Comparison of ENCODE assay signal across 8 mouse cellular contexts in genomic region chr11:97689861-97690260, GRCm38 (mm10). TPM values are rescaled to one million over a fixed set of nuclear protein-coding genes. Genes with fewer than 3 reads are reported as not detected.
A peak's percentile ranks its signal among the peaks of the same experiment; 100 is the strongest.
DNase-seq lines count a peak whose midpoint lies in the region; ATAC-seq and TF ChIP-seq lines count a peak whose summit lies in the region.
"Had no signal": no experiment of that assay in that cellular context is flagged by ENCODE, and none has a peak within 500 bp of the region (broad histone marks: within the 10 kb centered on the region; RNA-seq: fewer than 3 reads in every experiment).

No protein-coding gene starts in this region.

- peak; percentile 90 for TF ChIP-seq CTCF in kidney, postnatal 0 days (IDR thresholded peaks at IDR 0.05; ENCODE audit: low read depth)
- TF ChIP-seq CTCF in E14TG2a.4 (conservative IDR thresholded peaks at IDR 0.05; ENCODE audit: low read length) = peak; percentile 85
- TF ChIP-seq CTCF in forebrain, postnatal 0 days (IDR thresholded peaks at IDR 0.05; ENCODE audit: low read depth) = peak; percentile 98
- TF ChIP-seq CTCF in stomach, postnatal 0 days (IDR thresholded peaks at IDR 0.05; ENCODE audit: low read depth) = peak; percentile 94

- no peak overlapping the region for H3K27ac ChIP-seq in kidney, postnatal 0 days
- no peak overlapping the region for H3K27ac ChIP-seq in forebrain, postnatal 0 days (ENCODE audit: low read depth, low read length)
- no peak overlapping the region for H3K27ac ChIP-seq in stomach, postnatal 0 days (replicated peaks)
- H3K27ac ChIP-seq: macrophage had no signal

- H3K36me3 ChIP-seq in kidney, postnatal 0 days (ENCODE audit: insufficient read depth, low read length) = peaks cover 28% of the 10 kb centered on the region
- H3K36me3 ChIP-seq in E14TG2a.4 (ENCODE audit: insufficient read depth, low read length) = peaks cover 89% of the 10 kb centered on the region
- peaks cover 44% of the 10 kb centered on the region for H3K36me3 ChIP-seq in forebrain, postnatal 0 days (ENCODE audit: insufficient read depth)
- H3K36me3 ChIP-seq in stomach, postnatal 0 days (ENCODE audit: control insufficient read depth, insufficient read depth, low read length) = peaks cover 28% of the 10 kb centered on the region

- no peak overlapping the region for H3K4me2 ChIP-seq in kidney, postnatal 0 days (ENCODE audit: low read length)
- H3K4me2 ChIP-seq in forebrain, postnatal 0 days (ENCODE audit: low read depth) = no peak overlapping the region
- H3K4me2 ChIP-seq in stomach, postnatal 0 days (replicated peaks; ENCODE audit: low read depth) = no peak overlapping the region

- no peak for ATAC-seq in kidney, postnatal 0 days (replicated peaks; ENCODE audit: low FRiP score, low read depth)
- ATAC-seq in forebrain, postnatal 0 days = 0 out of 2 replicates have a peak, but pooled peaks have one; percentile 25
- no peak for ATAC-seq in stomach, postnatal 0 days (ENCODE audit: low FRiP score, low TSS enrichment)

- H3K4me1 ChIP-seq in kidney, postnatal 0 days (replicated peaks; ENCODE audit: insufficient read depth, low read length) = peaks cover 22% of the 10 kb centered on the region; the same call in 1 of the 2 replicates
- peaks cover 93% of the 10 kb centered on the region for H3K4me1 ChIP-seq in E14TG2a.4 (replicated peaks; ENCODE audit: low read depth, low read length)
- H3K4me1 ChIP-seq in forebrain, postnatal 0 days (ENCODE audit: insufficient read depth) = peaks cover under 1% of the 10 kb centered on the region
- H3K4me1 ChIP-seq in stomach, postnatal 0 days (replicated peaks; ENCODE audit: control insufficient read depth, insufficient read depth) = no peaks in the 10 kb centered on the region; the same call in 1 of the 2 replicates

- H3K9ac ChIP-seq in kidney, postnatal 0 days (ENCODE audit: low read depth, low read length) = no peak overlapping the region
- no peak overlapping the region for H3K9ac ChIP-seq in forebrain, postnatal 0 days
- H3K9ac ChIP-seq in stomach, postnatal 0 days (ENCODE audit: low read length) = no peak overlapping the region

- WGBS in kidney, postnatal 0 days = 25% methylated on average over 10 of the region's 10 CpGs
- 24% methylated on average over 10 of the region's 10 CpGs for WGBS in forebrain, postnatal 0 days
- WGBS in stomach, postnatal 0 days = 35% methylated on average over 9 of the region's 10 CpGs

- no peak overlapping the region for H3K4me3 ChIP-seq in kidney, postnatal 0 days (replicated peaks; ENCODE audit: low read depth, low read length)
- no peak overlapping the region; the same call in 1 of the 2 replicates for H3K4me3 ChIP-seq in E14TG2a.4 (replicated peaks; ENCODE audit: low read length)
- no peak overlapping the region for H3K4me3 ChIP-seq in forebrain, postnatal 0 days (ENCODE audit: low read depth, low read length)
- no peak overlapping the region for H3K4me3 ChIP-seq in stomach, postnatal 0 days (ENCODE audit: low read depth, low read length)

- H3K9me3 ChIP-seq in kidney, postnatal 0 days (replicated peaks; ENCODE audit: low read length) = no peaks in the 10 kb centered on the region
- no peaks in the 10 kb centered on the region for H3K9me3 ChIP-seq in E14TG2a.4 (ENCODE audit: low read length)
- no peaks in the 10 kb centered on the region for H3K9me3 ChIP-seq in forebrain, postnatal 0 days (ENCODE audit: low read length)
- no peaks in the 10 kb centered on the region for H3K9me3 ChIP-seq in stomach, postnatal 0 days (ENCODE audit: control insufficient read depth, low read length)

- TF ChIP-seq EP300 in stomach, postnatal 0 days (optimal IDR thresholded peaks at IDR 0.05) = no peak

- H3K27me3 ChIP-seq in kidney, postnatal 0 days (ENCODE audit: insufficient read depth, low read length) = no peaks in the 10 kb centered on the region
- H3K27me3 ChIP-seq in E14TG2a.4 (ENCODE audit: insufficient read depth, low read length) = no peaks in the 10 kb centered on the region
- no peaks in the 10 kb centered on the region for H3K27me3 ChIP-seq in forebrain, postnatal 0 days (ENCODE audit: insufficient read depth, low read length)
- no peaks in the 10 kb centered on the region for H3K27me3 ChIP-seq in stomach, postnatal 0 days (ENCODE audit: control insufficient read depth, insufficient read depth, low read length)

- peak; percentile 78 for DNase-seq in kidney, postnatal 0 days (ENCODE audit: low spot score)
- DNase-seq in kidney, adult 11 months = no peak
- DNase-seq in adrenal gland, postnatal 14 days = peak; percentile 80
- DNase-seq in forebrain, postnatal 0 days = peak; percentile 85
- peak; percentile 79 for DNase-seq in lung, postnatal 10 days
- DNase-seq in stomach, postnatal 0 days (ENCODE audit: low spot score) = peak; percentile 60

RNA-seq across cellular contexts. Expression of gene Cisd3, which starts 4.2 kb away (rescaled TPM):
- polyA plus RNA-seq in kidney, postnatal 0 days (2015; fragmentation: Nextera tagmentation; extraction: Ambion mirVana) = 69.2 and 70.9 TPM in 2 replicates
- 277 and 297 TPM in 2 replicates for total RNA-seq in adrenal gland, postnatal 14 days (2021)
- 14.4 and 15.5 TPM in 2 replicates for total RNA-seq in forebrain, postnatal 0 days (2014; rRNA removed)
- polyA plus RNA-seq in forebrain, postnatal 0 days (2015; fragmentation: Nextera tagmentation; extraction: Ambion mirVana) = 27.2 and 27.8 TPM in 2 replicates
- polyA plus RNA-seq in stomach, postnatal 0 days (2015; fragmentation: Nextera tagmentation; extraction: Ambion mirVana) = 44.2 TPM in 2 replicates

RNA-seq across cellular contexts. Expression of gene Pcgf2, which starts 10.4 kb away (rescaled TPM):
- polyA plus RNA-seq in kidney, postnatal 0 days (2015; fragmentation: Nextera tagmentation; extraction: Ambion mirVana) = 10.4 and 11.4 TPM in 2 replicates
- total RNA-seq in adrenal gland, postnatal 14 days (2021) = 28.1 and 32.6 TPM in 2 replicates
- 13.0 and 21.9 TPM in 2 replicates for total RNA-seq in forebrain, postnatal 0 days (2014; rRNA removed)
- polyA plus RNA-seq in forebrain, postnatal 0 days (2015; fragmentation: Nextera tagmentation; extraction: Ambion mirVana) = 10.0 and 12.6 TPM in 2 replicates
- 5.9 and 6.6 TPM in 2 replicates for polyA plus RNA-seq in stomach, postnatal 0 days (2015; fragmentation: Nextera tagmentation; extraction: Ambion mirVana)

RNA-seq across cellular contexts. Expression of gene Psmb3, which starts 13.3 kb away (rescaled TPM):
- 504 and 541 TPM in 2 replicates for polyA plus RNA-seq in kidney, postnatal 0 days (2015; fragmentation: Nextera tagmentation; extraction: Ambion mirVana)
- 216 and 225 TPM in 2 replicates for total RNA-seq in adrenal gland, postnatal 14 days (2021)
- 322 and 350 TPM in 2 replicates for total RNA-seq in forebrain, postnatal 0 days (2014; rRNA removed)
- polyA plus RNA-seq in forebrain, postnatal 0 days (2015; fragmentation: Nextera tagmentation; extraction: Ambion mirVana) = 499 and 621 TPM in 2 replicates
- polyA plus RNA-seq in stomach, postnatal 0 days (2015; fragmentation: Nextera tagmentation; extraction: Ambion mirVana) = 405 and 438 TPM in 2 replicates

RNA-seq across cellular contexts. Expression of gene Mllt6, which starts 26.6 kb away (rescaled TPM):
- polyA plus RNA-seq in kidney, postnatal 0 days (2015; fragmentation: Nextera tagmentation; extraction: Ambion mirVana) = 2.3 TPM in 2 replicates
- total RNA-seq in adrenal gland, postnatal 14 days (2021) = 37.0 and 45.2 TPM in 2 replicates
- total RNA-seq in forebrain, postnatal 0 days (2014; rRNA removed) = 42.2 and 48.1 TPM in 2 replicates
- 1.7 TPM in 2 replicates for polyA plus RNA-seq in forebrain, postnatal 0 days (2015; fragmentation: Nextera tagmentation; extraction: Ambion mirVana)
- 1.1 TPM in 2 replicates for polyA plus RNA-seq in stomach, postnatal 0 days (2015; fragmentation: Nextera tagmentation; extraction: Ambion mirVana)

RNA-seq across cellular contexts. Expression of gene Pip4k2b, which starts 54.6 kb away (rescaled TPM):
- 1.5 TPM in 2 replicates for polyA plus RNA-seq in kidney, postnatal 0 days (2015; fragmentation: Nextera tagmentation; extraction: Ambion mirVana)
- 24.8 and 34.7 TPM in 2 replicates for total RNA-seq in adrenal gland, postnatal 14 days (2021)
- total RNA-seq in forebrain, postnatal 0 days (2014; rRNA removed) = 131 and 146 TPM in 2 replicates
- polyA plus RNA-seq in forebrain, postnatal 0 days (2015; fragmentation: Nextera tagmentation; extraction: Ambion mirVana) = 4.2 and 4.6 TPM in 2 replicates
- 0.73 and 0.75 TPM in 2 replicates for polyA plus RNA-seq in stomach, postnatal 0 days (2015; fragmentation: Nextera tagmentation; extraction: Ambion mirVana)
